Mouse (Mus musculus): ENCODE measurements around the gene Slc44a5.

- no peak for TF ChIP-seq POLR2A (IDR thresholded peaks at IDR 0.05; ENCODE audit: extremely low read depth, insufficient read depth, low read length)
- no peak for TF ChIP-seq CTCF (IDR thresholded peaks at IDR 0.05; ENCODE audit: low read depth, low read length)
Observed at GRCm38 (mm10) chr3:154124890-154125575, 151.8 kb downstream of the Slc44a5 start.
